Mouse (Mus musculus) midbrain, embryonic 12.5 days (tissue): Measurements from ENCODE around the gene Prkn. TPM values are rescaled to one million over a fixed set of nuclear protein-coding genes. Genes with fewer than 3 reads are reported as not detected.

ENCODE experiments used
- ATAC-seq: fragments of 200-750 bp; cut with Nextera tagmentation; 2 replicates; pipeline ENCODE4 v1.8.0; 2017; ENCODE audit warnings: low read depth, moderate TSS enrichment, moderate library complexity; ENCODE audit not compliant: low FRiP score
- H3K27ac ChIP-seq: fragments of 300-500 bp; sonication (generic); replicated peaks from 2 replicates; pipeline ENCODE4 v1.5.1; 2016; ENCODE audit warnings: mild to moderate bottlenecking
- H3K27me3 ChIP-seq: fragments of 300-500 bp; sonication (generic); 2 replicates; pipeline ENCODE4 v1.6.1; 2016; ENCODE audit warnings: mild to moderate bottlenecking
- H3K36me3 ChIP-seq: fragments of 300-500 bp; sonication (generic); 2 replicates; pipeline ENCODE4 v1.6.1; 2016
- H3K4me1 ChIP-seq: fragments of 300-500 bp; sonication (generic); 2 replicates; pipeline ENCODE4 v1.6.1; 2016
- H3K4me2 ChIP-seq: fragments of 300-500 bp; sonication (generic); replicated peaks from 2 replicates; pipeline ENCODE4 v1.6.1; 2016; ENCODE audit warnings: mild to moderate bottlenecking, moderate library complexity
- H3K4me3 ChIP-seq: fragments of 300-500 bp; sonication (generic); 2 replicates; pipeline ENCODE4 v1.5.1; 2016; ENCODE audit warnings: mild to moderate bottlenecking
- H3K9ac ChIP-seq: fragments of 300-500 bp; sonication (generic); replicated peaks from 2 replicates; pipeline ENCODE4 v1.6.1; 2016; ENCODE audit warnings: mild to moderate bottlenecking, moderate library complexity
- H3K9me3 ChIP-seq: fragments of 300-500 bp; sonication (generic); 2 replicates; pipeline ENCODE4 v1.6.1; 2016; ENCODE audit warnings: mild to moderate bottlenecking
- WGBS: fragments of 180-500 bp; shearing (Covaris S2); methylation state at CpG from one replicate; pipeline ENCODE4 v1.1.7; 2016; 5-methylcytosine and 5-hydroxymethylcytosine counted together
- polyA plus RNA-seq: library from polyadenylated mRNA; unstranded; fragments of >200 nt; fragmentation: Nextera tagmentation; extraction: Ambion mirVana; gene quantifications from 2 replicates; pipeline ENCODE4 v1.2.1, GENCODE M21; 2016

Gene Prkn
- polyA plus RNA-seq, 1 experiment from 2014 or later: 2.1 TPM

DNA sequence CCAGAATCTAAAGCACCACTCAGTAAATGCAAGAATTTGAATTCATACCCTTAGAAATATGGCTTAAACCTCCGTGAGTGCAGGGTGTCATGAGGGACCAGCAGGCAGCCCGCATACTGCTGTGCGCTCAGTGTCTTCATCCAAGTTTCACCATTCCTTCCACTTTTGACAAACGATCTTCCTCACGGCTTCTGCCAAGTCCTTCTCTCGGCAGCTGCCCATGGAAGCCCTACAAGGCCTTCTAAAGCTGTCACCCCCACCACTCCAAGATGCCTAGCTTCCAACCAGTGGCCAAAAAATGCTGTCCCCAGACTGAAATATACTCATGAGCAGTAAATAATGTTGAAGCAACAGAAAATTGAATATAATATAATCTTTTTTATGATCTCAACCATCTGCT, 580.7 kb downstream of the Prkn start:
- Histone ChIP-seq H3K4me1 (peaks cover 7% of the 10 kb centered on the region; the same call in 1 of the 2 replicates), H3K9ac (no peak overlapping the region), H3K36me3 (no peaks in the 10 kb centered on the region), H3K27ac (no peak overlapping the region), H3K4me3 (no peak overlapping the region), H3K9me3 (no peaks in the 10 kb centered on the region), H3K27me3 (no peaks in the 10 kb centered on the region), H3K4me2 (no peak overlapping the region)
- no peak for ATAC-seq
- 90% methylated on average over 6 of the region's 6 CpGs for WGBS

GRCm38 (mm10) chr17:11421264-11421940, 581.2 kb downstream of the Prkn start:
- Histone ChIP-seq H3K4me1 (peaks cover 7% of the 10 kb centered on the region; the same call in 1 of the 2 replicates), H3K4me2 (no peak overlapping the region), H3K27me3 (no peaks in the 10 kb centered on the region), H3K36me3 (no peaks in the 10 kb centered on the region), H3K4me3 (no peak overlapping the region), H3K9me3 (no peaks in the 10 kb centered on the region), H3K27ac (no peak overlapping the region), H3K9ac (no peak overlapping the region)
- no peak for ATAC-seq
- 25% methylated on average over 5 of the region's 5 CpGs for WGBS

GRCm38 (mm10) chr17:11431323-11431722, 591.1 kb downstream of the Prkn start:
- H3K4me3 ChIP-seq: no peak overlapping the region
- 83% methylated on average over 2 of the region's 2 CpGs for WGBS
- H3K36me3 ChIP-seq: no peaks in the 10 kb centered on the region
- no peak overlapping the region for H3K27ac ChIP-seq
- H3K9ac ChIP-seq: no peak overlapping the region
- no peak overlapping the region for H3K4me2 ChIP-seq
- no peak for ATAC-seq
- no peaks in the 10 kb centered on the region for H3K4me1 ChIP-seq
- H3K27me3 ChIP-seq: no peaks in the 10 kb centered on the region
- H3K9me3 ChIP-seq: no peaks in the 10 kb centered on the region

DNA sequence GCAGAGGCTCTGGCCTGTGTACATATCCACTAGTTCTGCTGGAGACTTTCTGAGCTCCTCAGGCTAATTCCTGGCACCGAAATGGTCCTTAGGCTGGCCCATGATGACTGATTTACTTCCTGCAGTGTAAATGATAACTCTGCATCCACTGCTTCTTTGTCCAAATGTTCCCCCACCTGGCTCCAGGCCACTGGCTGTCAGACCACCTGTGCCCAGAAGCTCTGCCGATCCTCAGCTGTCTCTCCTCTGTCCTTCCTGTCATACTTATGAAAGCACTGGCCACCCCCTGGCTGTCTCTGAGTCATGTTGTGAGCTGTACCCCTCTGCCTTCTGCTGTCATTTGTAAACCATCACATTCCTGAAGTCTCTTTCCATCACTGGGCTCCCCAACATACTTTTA, 592.4 kb downstream of the Prkn start:
- 91% methylated on average over 2 of the region's 2 CpGs for WGBS
- no peak overlapping the region for H3K4me2 ChIP-seq
- ATAC-seq: no peak

DNA sequence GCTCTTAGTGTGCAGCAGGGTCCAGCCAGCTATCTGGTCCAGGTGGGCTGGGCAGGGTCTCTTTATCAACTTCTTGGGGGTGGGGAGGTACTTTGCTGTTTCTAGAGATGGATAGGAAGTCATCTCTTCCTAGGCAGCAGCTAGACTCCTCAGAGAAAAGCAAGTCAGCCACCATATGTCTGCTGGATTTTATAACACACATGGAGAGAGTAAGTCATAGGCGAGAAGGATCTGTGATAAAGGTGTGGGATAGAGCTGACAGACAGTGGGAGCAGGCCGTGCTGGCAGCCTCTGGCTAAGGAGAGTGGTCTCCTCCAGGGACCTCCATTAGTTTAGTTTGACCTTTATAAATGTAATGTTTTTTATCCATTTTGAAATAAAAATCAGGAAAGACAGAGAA, 622.5 kb downstream of the Prkn start:
- no peak overlapping the region for H3K4me2 ChIP-seq
- H3K9me3 ChIP-seq: no peaks in the 10 kb centered on the region
- ATAC-seq: no peak
- 87% methylated on average over 2 of the region's 2 CpGs for WGBS
- no peak overlapping the region for H3K9ac ChIP-seq
- H3K36me3 ChIP-seq: no peaks in the 10 kb centered on the region
- H3K27ac ChIP-seq: no peak overlapping the region
- H3K27me3 ChIP-seq: no peaks in the 10 kb centered on the region; the same call in 1 of the 2 replicates
- no peak overlapping the region for H3K4me3 ChIP-seq
- peaks cover 2% of the 10 kb centered on the region; the same call in 1 of the 2 replicates for H3K4me1 ChIP-seq

More for the DNA sequence above, 592.4 kb downstream of the Prkn start:
- H3K9ac ChIP-seq: no peak overlapping the region
- no peaks in the 10 kb centered on the region for H3K9me3 ChIP-seq
- no peaks in the 10 kb centered on the region for H3K27me3 ChIP-seq
- no peaks in the 10 kb centered on the region for H3K4me1 ChIP-seq
- no peaks in the 10 kb centered on the region for H3K36me3 ChIP-seq
- H3K4me3 ChIP-seq: no peak overlapping the region
- no peak overlapping the region for H3K27ac ChIP-seq

DNA sequence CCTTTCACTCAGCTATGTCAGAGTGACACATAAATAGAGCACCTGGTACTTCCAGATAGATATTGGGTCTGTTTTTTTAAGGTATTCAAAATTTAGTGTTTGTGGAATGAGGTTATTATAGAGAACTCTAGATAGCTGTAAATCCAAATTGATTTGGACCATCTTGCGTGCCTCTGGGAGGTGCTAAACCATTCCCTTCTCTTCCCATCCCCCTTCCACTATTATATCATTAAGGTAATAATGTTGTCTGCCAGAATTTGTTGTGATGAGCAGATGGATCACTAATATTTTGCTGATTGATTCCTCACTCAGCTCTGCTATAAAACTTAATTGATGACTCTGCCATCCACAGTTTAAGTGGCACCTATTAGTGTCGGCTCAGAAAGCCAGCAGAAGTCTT, 625.9 kb downstream of the Prkn start:
- H3K4me1 ChIP-seq: peaks cover 2% of the 10 kb centered on the region; the same call in 1 of the 2 replicates
- no peak overlapping the region for H3K9ac ChIP-seq
- H3K4me3 ChIP-seq: no peak overlapping the region
- WGBS: 84% methylated on average over 2 of the region's 2 CpGs
- H3K27ac ChIP-seq: no peak overlapping the region
- H3K4me2 ChIP-seq: no peak overlapping the region
- no peak for ATAC-seq
- H3K27me3 ChIP-seq: no peaks in the 10 kb centered on the region; the same call in 1 of the 2 replicates
- no peaks in the 10 kb centered on the region for H3K9me3 ChIP-seq
- H3K36me3 ChIP-seq: no peaks in the 10 kb centered on the region

DNA sequence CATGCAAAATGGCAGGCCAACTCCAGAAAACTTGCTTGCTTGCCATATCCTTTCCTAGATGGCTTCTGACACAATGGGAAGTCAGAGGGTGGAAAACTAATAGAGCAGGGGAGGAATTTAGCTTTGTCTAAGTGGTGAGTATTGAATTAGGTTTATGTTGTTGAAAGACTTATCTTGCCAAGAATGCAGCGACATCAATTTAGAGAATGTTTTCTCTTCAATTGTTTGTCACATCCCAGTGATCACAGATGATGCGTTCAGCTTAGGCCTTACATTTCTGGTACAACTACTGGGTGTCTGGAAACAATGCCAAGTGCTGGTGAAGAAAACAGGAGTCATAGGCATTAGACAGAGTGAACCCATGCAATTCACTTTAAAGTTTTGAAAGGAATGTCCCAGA, 628.4 kb downstream of the Prkn start:
- no peaks in the 10 kb centered on the region for H3K36me3 ChIP-seq
- H3K9me3 ChIP-seq: no peaks in the 10 kb centered on the region
- no peak overlapping the region for H3K27ac ChIP-seq
- no peaks in the 10 kb centered on the region; the same call in 1 of the 2 replicates for H3K27me3 ChIP-seq
- H3K4me1 ChIP-seq: peaks cover 2% of the 10 kb centered on the region; the same call in 1 of the 2 replicates
- 84% methylated on average over 2 of the region's 2 CpGs for WGBS
- no peak overlapping the region for H3K4me3 ChIP-seq
- ATAC-seq: no peak
- no peak overlapping the region for H3K9ac ChIP-seq
- H3K4me2 ChIP-seq: no peak overlapping the region

GRCm38 (mm10) chr17:11483032-11483431, 642.8 kb downstream of the Prkn start:
- Histone ChIP-seq H3K9me3 (no peaks in the 10 kb centered on the region), H3K27me3 (no peaks in the 10 kb centered on the region), H3K4me3 (no peak overlapping the region), H3K27ac (no peak overlapping the region), H3K9ac (no peak overlapping the region), H3K4me2 (no peak overlapping the region), H3K4me1 (no peaks in the 10 kb centered on the region), H3K36me3 (no peaks in the 10 kb centered on the region)
- no peak for ATAC-seq
- 84% methylated on average over 2 of the region's 2 CpGs for WGBS

DNA sequence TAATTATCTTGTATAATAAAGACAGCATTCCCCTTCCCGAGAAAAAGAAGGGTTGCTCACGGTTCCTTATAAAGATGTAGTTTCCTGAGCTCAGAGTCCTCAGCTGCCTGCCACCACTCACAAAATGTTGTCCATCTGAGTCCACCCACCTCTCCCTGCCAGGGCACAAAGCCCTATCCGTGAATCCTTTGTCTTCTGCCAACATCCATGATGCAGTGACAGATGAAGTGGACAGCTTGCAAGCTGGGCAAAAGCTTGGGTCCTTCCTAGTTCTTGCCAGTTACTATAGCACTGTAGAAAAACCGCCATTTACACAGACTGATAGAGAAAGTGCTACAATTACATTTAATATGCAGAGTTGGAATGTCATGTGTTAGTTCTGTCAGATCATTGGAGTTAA, 649.9 kb downstream of the Prkn start:
- no peaks in the 10 kb centered on the region for H3K9me3 ChIP-seq
- H3K36me3 ChIP-seq: no peaks in the 10 kb centered on the region
- no peak overlapping the region for H3K27ac ChIP-seq
- 78% methylated on average over 4 of the region's 4 CpGs for WGBS
- H3K4me3 ChIP-seq: no peak overlapping the region
- no peaks in the 10 kb centered on the region for H3K4me1 ChIP-seq
- H3K4me2 ChIP-seq: no peak overlapping the region
- no peaks in the 10 kb centered on the region for H3K27me3 ChIP-seq
- no peak overlapping the region for H3K9ac ChIP-seq
- no peak for ATAC-seq

GRCm38 (mm10) chr17:11502556-11502955, 662.4 kb downstream of the Prkn start:
- H3K27me3 ChIP-seq: peaks cover 16% of the 10 kb centered on the region; the same call in 1 of the 2 replicates
- H3K9me3 ChIP-seq: no peaks in the 10 kb centered on the region
- 17% methylated on average over 7 of the region's 7 CpGs for WGBS
- no peak overlapping the region for H3K4me2 ChIP-seq
- no peaks in the 10 kb centered on the region for H3K36me3 ChIP-seq
- H3K9ac ChIP-seq: no peak overlapping the region
- ATAC-seq: no peak
- H3K27ac ChIP-seq: no peak overlapping the region
- H3K4me3 ChIP-seq: no peak overlapping the region
- no peaks in the 10 kb centered on the region for H3K4me1 ChIP-seq

GRCm38 (mm10) chr17:11504496-11504895, 664.3 kb downstream of the Prkn start:
- WGBS: 94% methylated on average over 3 of the region's 3 CpGs
- peaks cover 16% of the 10 kb centered on the region; the same call in 1 of the 2 replicates for H3K27me3 ChIP-seq
- ATAC-seq: no peak

GRCm38 (mm10) chr17:11507082-11507481, 666.9 kb downstream of the Prkn start:
- no peak for ATAC-seq
- no peaks in the 10 kb centered on the region for H3K9me3 ChIP-seq
- peaks cover 20% of the 10 kb centered on the region; the same call in 1 of the 2 replicates for H3K27me3 ChIP-seq
- H3K9ac ChIP-seq: no peak overlapping the region
- no peak overlapping the region for H3K4me2 ChIP-seq
- H3K4me1 ChIP-seq: no peaks in the 10 kb centered on the region
- H3K27ac ChIP-seq: no peak overlapping the region
- WGBS: 88% methylated on average over 3 of the region's 3 CpGs
- no peak overlapping the region for H3K4me3 ChIP-seq
- H3K36me3 ChIP-seq: no peaks in the 10 kb centered on the region

More at GRCm38 (mm10) chr17:11504496-11504895, 664.3 kb downstream of the Prkn start:
- Histone ChIP-seq H3K4me3 (no peak overlapping the region), H3K4me1 (no peaks in the 10 kb centered on the region), H3K36me3 (no peaks in the 10 kb centered on the region), H3K9me3 (no peaks in the 10 kb centered on the region), H3K9ac (no peak overlapping the region), H3K4me2 (no peak overlapping the region), H3K27ac (no peak overlapping the region)
